Mouse (Mus musculus): ENCODE results near the gene Vegfd.

Vegfd gene

GRCm38 (mm10) chrX:164419955-164420354, 46.8 kb downstream of the Vegfd start:
- DNase-seq (ENCODE audit: low spot score), result no peak

GRCm38 (mm10) chrX:164420518-164420917, 47.3 kb downstream of the Vegfd start:
- no peak for DNase-seq (ENCODE audit: low spot score)

- DNase-seq (ENCODE audit: low spot score), result no peak
These were observed 51.6 kb downstream of the Vegfd start for GRCm38 (mm10) chrX:164424821-164425220.

- DNase-seq (ENCODE audit: low spot score), result no peak
These were observed 54.1 kb downstream of the Vegfd start for GRCm38 (mm10) chrX:164427295-164427694.

- no peak for DNase-seq (ENCODE audit: low spot score)
These were observed 55.0 kb downstream of the Vegfd start for GRCm38 (mm10) chrX:164428224-164428623.

GRCm38 (mm10) chrX:164430621-164431020, 57.4 kb downstream of the Vegfd start:
- no peak for DNase-seq (ENCODE audit: low spot score)

GRCm38 (mm10) chrX:164431133-164431532, 58.0 kb downstream of the Vegfd start:
- DNase-seq (ENCODE audit: low spot score), result no peak

GRCm38 (mm10) chrX:164431541-164431940, 58.4 kb downstream of the Vegfd start:
- DNase-seq (ENCODE audit: low spot score), result no peak

GRCm38 (mm10) chrX:164432682-164433081, 59.5 kb downstream of the Vegfd start:
- no peak for DNase-seq (ENCODE audit: low spot score)

GRCm38 (mm10) chrX:164436709-164437108, 63.5 kb downstream of the Vegfd start, which contains the start of gene Asb11:
Gene Asb11, plus strand, starts transcription at chrX:164436994.
- no peak for DNase-seq (ENCODE audit: low spot score)

- no peak for DNase-seq (ENCODE audit: low spot score)
These were observed 66.3 kb downstream of the Vegfd start for GRCm38 (mm10) chrX:164439462-164439861.

GRCm38 (mm10) chrX:164440140-164440539, 67.0 kb downstream of the Vegfd start:
- no peak for DNase-seq (ENCODE audit: low spot score)

GRCm38 (mm10) chrX:164440703-164441102, 67.5 kb downstream of the Vegfd start:
- no peak for DNase-seq (ENCODE audit: low spot score)

GRCm38 (mm10) chrX:164441306-164441705, 68.1 kb downstream of the Vegfd start:
- DNase-seq (ENCODE audit: low spot score), result no peak

GRCm38 (mm10) chrX:164445601-164446000, 72.4 kb downstream of the Vegfd start:
- no peak for DNase-seq (ENCODE audit: low spot score)

- no peak for DNase-seq (ENCODE audit: low spot score)
These were observed 73.0 kb downstream of the Vegfd start for GRCm38 (mm10) chrX:164446106-164446551.

- no peak for DNase-seq (ENCODE audit: low spot score)
These were observed 73.9 kb downstream of the Vegfd start for GRCm38 (mm10) chrX:164446835-164447681.

- DNase-seq (ENCODE audit: low spot score), result no peak
These were observed 74.5 kb downstream of the Vegfd start for GRCm38 (mm10) chrX:164447682-164448071.

- DNase-seq (ENCODE audit: low spot score), result peak; percentile 47
These were observed 76.0 kb downstream of the Vegfd start for GRCm38 (mm10) chrX:164449201-164449600.
